ENCODE assay signal across 8 mouse cellular contexts in the genomic region with DNA sequence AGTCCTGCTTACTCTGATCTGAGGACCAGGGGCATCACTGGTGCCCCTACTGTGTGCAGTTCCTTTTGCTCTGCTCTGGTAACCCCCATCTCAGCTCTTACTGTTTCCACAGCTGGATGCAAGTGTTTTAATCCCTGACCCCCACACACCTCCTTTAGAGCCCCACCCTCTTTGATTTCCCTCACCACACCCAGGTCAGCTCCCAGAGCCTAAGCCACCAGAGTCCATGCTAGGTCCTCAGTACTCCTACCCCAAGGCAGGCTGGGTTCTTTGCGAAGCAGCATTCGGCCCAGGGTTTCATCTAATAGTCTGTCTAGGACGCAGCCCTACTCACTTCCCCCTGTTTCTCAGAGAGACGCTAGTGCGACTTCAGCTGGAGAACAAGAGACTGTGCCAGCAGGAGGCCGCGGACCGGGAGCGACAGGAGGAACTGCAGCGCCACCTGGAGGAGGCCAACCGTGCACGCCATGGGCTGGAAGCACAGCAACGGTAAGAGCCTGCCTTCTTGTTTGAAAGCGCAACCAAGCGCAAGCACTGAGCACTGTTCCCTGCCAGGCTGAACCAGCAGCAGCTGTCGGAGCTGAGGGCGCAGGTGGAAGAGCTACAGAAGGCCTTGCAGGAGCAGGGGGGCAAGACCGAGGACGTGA. TPM values are rescaled to one million over a fixed set of nuclear protein-coding genes. Genes with fewer than 3 reads are reported as not detected.
A peak's percentile ranks its signal among the peaks of the same experiment; 100 is the strongest.
DNase-seq lines count a peak whose midpoint lies in the region; ATAC-seq lines count a peak whose summit lies in the region.

No protein-coding gene starts in this region.

- peak; percentile 91 for DNase-seq in NIH3T3 (ENCODE audit: low read depth)
- DNase-seq in cerebellum, adult 9-10 months = peak; percentile 95
- peak; percentile 81 to 97 for DNase-seq in frontal cortex, adult 2 months (ENCODE audit: extremely low spot score in 1 of 2, low spot score in 1 of 2)
- peak; percentile 94 for DNase-seq in hindbrain, embryonic 11.5 days (ENCODE audit: low spot score)
- DNase-seq in layer of hippocampus, postnatal 36 days = peak; percentile 88 to 89
- DNase-seq in lung, postnatal 36 days = peak; percentile 96
- peak; percentile 94 to 96 for DNase-seq in right cerebral cortex, adult 2 months (ENCODE audit: low spot score in 2 of 2)
- DNase-seq in urinary bladder, postnatal 14 days (ENCODE audit: low spot score) = peak; percentile 93

- peaks cover 10% of the 10 kb centered on the region for H3K27me3 ChIP-seq in hindbrain, embryonic 11.5 days (ENCODE audit: control insufficient read depth, insufficient read depth, low read length)

- H3K4me3 ChIP-seq in hindbrain, embryonic 11.5 days (ENCODE audit: low read depth, low read length) = no peak overlapping the region

- H3K9me3 ChIP-seq in hindbrain, embryonic 11.5 days (ENCODE audit: control insufficient read depth, low read length) = no peaks in the 10 kb centered on the region

- peak overlapping the region; percentile 21; the same call in 1 of the 2 replicates for H3K4me2 ChIP-seq in hindbrain, embryonic 11.5 days (replicated peaks; ENCODE audit: low read depth, low read length)

- no peaks in the 10 kb centered on the region for H3K36me3 ChIP-seq in hindbrain, embryonic 11.5 days (ENCODE audit: control insufficient read depth, insufficient read depth, low read length)

- WGBS in hindbrain, embryonic 11.5 days = 3% methylated on average over 18 of the region's 19 CpGs

- H3K9ac ChIP-seq in hindbrain, embryonic 11.5 days (ENCODE audit: low read depth, low read length) = peak overlapping the region; percentile 54; the same call in 1 of the 2 replicates

- peaks cover 3% of the 10 kb centered on the region for H3K4me1 ChIP-seq in hindbrain, embryonic 11.5 days (replicated peaks; ENCODE audit: control insufficient read depth, insufficient read depth, low read length)

- H3K27ac ChIP-seq in hindbrain, embryonic 11.5 days (ENCODE audit: low read depth, low read length) = no peak overlapping the region

- ATAC-seq in hindbrain, embryonic 11.5 days (ENCODE audit: low FRiP score) = peak; percentile 80

RNA-seq across cellular contexts. Expression of a gene that starts 7.4 kb away (rescaled TPM):
- 20.7 and 26.0 TPM in 2 replicates for polyA plus RNA-seq in frontal cortex, adult 2 months (2012; rRNA removed)
- polyA plus RNA-seq in hindbrain, embryonic 11.5 days (2014; fragmentation: Nextera tagmentation; extraction: Ambion mirVana) = 9.5 and 10.3 TPM in 2 replicates
- 1 to 10 TPM; 7.8 to 9.7 TPM for total RNA-seq in layer of hippocampus, postnatal 36 days (2021)

RNA-seq across cellular contexts. Expression of a gene that starts 16.6 kb away (rescaled TPM):
- polyA plus RNA-seq in frontal cortex, adult 2 months (2012; rRNA removed) = 0.10 TPM in 1 of 2 replicates, not detected in the other
- not detected in 2 replicates for polyA plus RNA-seq in hindbrain, embryonic 11.5 days (2014; fragmentation: Nextera tagmentation; extraction: Ambion mirVana)
- total RNA-seq in layer of hippocampus, postnatal 36 days (2021) = not detected

RNA-seq across cellular contexts. Expression of a gene that starts 19.3 kb away (rescaled TPM):
- 52.0 and 106 TPM in 2 replicates for polyA plus RNA-seq in frontal cortex, adult 2 months (2012; rRNA removed)
- 6.2 and 6.4 TPM in 2 replicates for polyA plus RNA-seq in hindbrain, embryonic 11.5 days (2014; fragmentation: Nextera tagmentation; extraction: Ambion mirVana)
- 10 to 100 TPM; 59.9 to 73.6 TPM for total RNA-seq in layer of hippocampus, postnatal 36 days (2021)

RNA-seq across cellular contexts. Expression of a gene that starts 27.3 kb away (rescaled TPM):
- 238 and 271 TPM in 2 replicates for polyA plus RNA-seq in frontal cortex, adult 2 months (2012; rRNA removed)
- polyA plus RNA-seq in hindbrain, embryonic 11.5 days (2014; fragmentation: Nextera tagmentation; extraction: Ambion mirVana) = 134 TPM in 2 replicates
- total RNA-seq in layer of hippocampus, postnatal 36 days (2021) = 100 to 1,000 TPM; 120 to 121 TPM

RNA-seq across cellular contexts. Expression of a gene that starts 28.2 kb away (rescaled TPM):
- polyA plus RNA-seq in frontal cortex, adult 2 months (2012; rRNA removed) = 37.5 and 39.7 TPM in 2 replicates
- 98.5 and 104 TPM in 2 replicates for polyA plus RNA-seq in hindbrain, embryonic 11.5 days (2014; fragmentation: Nextera tagmentation; extraction: Ambion mirVana)
- 10 to 100 TPM; 35.3 to 36.8 TPM for total RNA-seq in layer of hippocampus, postnatal 36 days (2021)
